Mouse (Mus musculus) c-Kit-positive CD71-positive TER-119-positive erythroid progenitor cells, embryonic 14.5 days (primary cell): ENCODE data around the gene Ngfr.

Experiments
- DNase-seq: peaks from one replicate; pipeline ENCODE4 v3.0.0-alpha.2; 2013; ENCODE audit warnings: low spot score

The Ngfr gene

DNA sequence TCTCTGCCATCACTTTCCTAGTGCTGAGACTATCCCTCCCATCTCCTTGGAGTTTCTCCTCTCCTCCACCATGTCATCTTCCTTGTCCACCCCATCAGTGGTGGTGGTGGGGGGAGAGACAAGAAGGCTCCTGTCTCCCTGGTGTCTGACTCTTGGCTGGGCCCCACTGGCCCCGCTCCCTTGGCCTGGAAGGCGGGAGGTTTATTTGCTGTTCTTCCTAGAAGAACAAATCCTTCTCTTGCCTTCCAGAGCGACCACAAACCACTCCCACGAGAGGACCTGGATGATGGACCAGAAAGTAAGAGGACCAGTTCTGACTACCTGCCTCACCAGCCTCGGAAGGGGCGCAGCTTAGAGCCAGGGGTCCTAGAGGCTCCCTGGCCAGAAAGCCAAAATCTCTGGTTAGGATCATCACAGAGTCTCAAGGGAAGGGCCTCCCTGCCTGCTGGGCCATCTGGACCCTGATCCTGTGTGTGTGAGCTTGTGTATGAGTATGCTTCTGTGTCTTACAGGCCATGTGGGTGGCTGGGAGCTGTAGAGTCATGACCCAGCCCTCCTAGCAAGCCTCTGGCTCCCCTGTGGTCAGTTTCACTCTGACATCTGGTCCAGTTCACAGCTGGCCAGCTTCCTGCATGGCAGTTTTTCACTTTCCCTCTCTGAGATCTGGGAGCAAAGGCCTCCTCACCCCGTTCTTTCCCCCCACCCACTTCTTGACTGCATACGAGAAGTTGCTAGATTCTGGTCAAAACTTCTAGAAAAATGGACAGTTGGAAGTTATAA, 19.4 kb downstream of the Ngfr start:
- DNase-seq = no peak

DNA sequence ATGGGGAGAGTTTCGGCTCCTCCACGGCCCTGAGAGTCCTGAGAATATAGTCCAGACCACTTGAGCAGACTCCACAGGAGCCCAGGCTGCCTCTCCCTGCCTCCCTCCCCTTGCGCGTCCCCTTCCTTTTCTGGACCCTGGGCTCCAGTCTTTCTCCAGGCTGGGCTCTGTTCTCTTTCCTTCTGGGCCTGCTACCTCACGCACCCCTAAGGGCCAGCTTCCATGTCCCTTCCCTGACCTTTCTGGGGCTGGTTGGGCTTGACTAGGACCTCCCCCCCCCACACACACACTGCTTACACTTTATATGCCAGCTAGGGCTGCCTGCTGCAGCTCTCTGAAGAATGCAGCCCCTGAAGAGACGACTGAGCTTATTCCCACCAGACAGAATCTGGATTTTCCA, 20.2 kb downstream of the Ngfr start:
- no peak for DNase-seq

DNA sequence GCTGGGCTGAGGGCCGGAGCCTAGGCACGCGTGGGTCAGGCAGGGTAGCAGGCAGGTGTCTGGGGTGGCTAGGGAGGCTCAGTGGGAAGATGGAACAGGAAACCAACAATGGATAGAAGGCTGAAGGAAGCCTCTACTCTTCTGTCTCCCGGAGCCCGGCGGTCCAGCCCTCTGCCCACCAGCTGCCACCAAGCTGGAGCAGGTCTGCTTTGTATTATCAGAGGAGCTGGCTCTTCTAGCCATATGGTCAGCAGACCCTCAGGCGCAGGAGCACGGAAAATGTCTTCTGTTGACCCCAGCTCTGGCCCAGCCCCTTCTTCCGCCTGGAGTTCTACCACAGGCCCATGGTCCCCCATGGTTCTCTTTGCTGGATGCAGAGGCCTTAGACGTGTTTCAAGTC, 22.2 kb downstream of the Ngfr start:
- no peak for DNase-seq

DNA sequence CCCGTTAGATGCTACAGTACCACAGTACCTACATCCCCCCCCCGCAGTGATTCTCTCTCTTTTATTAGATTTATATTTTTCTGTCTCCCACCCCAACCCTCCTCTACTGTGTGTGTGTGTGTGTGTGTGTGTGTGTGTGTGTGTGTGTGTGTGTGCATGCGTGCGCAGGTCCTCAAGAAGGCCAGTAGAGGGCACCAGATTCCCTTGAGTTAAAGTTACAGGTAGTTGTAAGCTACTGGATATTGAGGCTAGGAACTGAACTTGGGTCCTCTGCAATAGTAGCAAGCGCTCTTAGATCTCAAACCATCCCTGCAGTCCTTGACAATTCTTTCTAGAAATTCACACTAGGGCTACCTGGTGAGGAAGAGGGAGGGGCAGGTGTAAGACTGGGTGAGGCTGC, 23.7 kb downstream of the Ngfr start:
- DNase-seq = no peak

DNA sequence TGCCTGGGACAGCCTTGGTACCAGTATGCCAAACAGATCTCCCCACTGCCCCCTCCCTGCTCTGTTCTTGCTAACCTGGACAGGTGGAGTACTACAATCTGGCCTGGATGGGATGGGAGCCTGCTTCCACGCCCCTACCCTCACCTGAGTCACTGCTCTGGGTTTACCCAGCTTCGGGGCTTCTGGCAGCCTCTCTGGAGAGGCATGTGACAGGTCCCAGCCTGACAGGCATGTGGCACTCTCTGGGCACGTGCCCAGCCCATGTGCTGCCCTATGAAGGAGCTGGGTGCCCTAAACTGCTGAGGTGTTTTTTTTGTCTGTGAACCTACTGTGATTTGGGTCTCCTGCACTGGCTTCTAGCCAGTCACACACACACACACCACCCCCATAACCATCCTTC, 26.8 kb downstream of the Ngfr start:
- DNase-seq = no peak

DNA sequence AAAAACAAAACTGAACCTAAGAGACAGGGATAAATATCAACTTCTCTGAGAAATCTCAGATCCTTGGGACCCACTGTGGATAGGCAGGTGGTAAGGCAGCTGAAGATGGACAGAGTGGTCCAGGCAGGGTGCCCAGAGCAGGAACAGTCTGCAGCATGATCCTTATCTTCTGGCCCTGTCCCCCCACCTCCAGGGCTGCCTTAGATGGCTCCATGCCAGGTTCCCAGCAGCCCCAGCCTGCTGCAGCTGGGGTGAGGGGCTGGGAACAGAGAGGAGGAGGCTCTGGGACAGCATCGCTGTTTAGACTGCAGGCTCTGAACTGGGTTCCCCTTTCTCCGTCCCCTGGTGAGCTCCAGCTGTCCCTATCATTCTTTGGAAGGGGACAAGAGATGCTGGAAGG, 27.8 kb downstream of the Ngfr start:
- no peak for DNase-seq

DNA sequence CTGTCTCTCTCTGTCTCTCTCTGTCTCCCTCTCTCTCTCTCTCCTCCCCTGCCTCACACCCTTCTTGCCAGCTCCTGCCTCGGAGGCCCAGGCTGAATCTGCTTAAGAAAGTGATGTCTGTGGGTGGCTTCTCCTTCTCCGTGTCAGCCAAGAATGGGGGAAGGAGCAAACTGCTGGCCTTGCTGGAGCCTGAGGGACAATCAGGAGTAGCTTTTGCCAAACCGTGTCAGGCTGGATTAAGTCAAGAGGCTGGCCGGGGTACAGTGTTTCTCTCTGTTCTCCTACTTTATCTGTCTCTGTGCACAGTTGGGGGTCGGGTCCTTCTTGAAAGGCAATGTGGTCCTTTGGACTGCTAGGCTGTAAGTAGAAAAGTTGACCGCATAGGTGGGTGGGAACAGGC, 29.8 kb downstream of the Ngfr start:
- no peak for DNase-seq

DNA sequence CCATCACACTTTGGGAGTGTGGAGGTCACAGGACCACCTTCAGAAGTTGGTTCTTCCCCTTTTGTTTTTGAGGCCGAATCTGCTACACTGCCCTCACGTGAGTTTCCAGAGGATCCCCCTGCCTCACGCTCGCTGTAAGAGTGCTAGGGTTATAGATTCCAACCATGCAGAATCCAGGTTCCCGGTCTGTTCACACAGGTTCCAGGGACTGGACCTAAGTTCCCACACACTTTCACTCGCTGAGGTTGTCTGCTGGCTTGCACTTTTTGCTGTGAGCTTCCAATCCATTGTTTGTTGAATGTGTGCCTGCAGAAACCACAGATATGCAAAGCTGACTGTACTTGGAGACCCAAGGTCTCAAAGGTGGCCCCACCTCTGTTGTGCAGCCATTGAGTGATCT, 30.5 kb downstream of the Ngfr start:
- DNase-seq = no peak

DNA sequence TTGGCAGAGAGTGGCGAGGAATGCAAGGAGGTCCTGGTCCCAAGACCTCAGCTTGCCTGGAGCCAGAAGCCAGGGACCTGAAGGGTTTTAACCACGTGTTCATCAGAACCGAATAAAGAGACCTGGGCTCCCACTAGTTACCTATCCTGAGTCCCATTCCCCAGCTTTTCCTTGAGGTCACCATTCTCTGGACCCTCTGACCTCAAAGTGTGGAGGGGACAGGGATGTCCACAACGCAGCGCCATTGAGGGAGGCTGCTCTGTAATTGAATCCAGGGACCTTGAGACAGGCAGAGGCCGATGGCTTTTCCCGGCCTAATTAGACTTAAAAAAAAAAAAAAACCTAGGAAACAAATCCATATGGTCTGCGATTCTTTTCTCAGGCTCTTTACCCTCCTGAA, 32.3 kb downstream of the Ngfr start:
- no peak for DNase-seq

DNA sequence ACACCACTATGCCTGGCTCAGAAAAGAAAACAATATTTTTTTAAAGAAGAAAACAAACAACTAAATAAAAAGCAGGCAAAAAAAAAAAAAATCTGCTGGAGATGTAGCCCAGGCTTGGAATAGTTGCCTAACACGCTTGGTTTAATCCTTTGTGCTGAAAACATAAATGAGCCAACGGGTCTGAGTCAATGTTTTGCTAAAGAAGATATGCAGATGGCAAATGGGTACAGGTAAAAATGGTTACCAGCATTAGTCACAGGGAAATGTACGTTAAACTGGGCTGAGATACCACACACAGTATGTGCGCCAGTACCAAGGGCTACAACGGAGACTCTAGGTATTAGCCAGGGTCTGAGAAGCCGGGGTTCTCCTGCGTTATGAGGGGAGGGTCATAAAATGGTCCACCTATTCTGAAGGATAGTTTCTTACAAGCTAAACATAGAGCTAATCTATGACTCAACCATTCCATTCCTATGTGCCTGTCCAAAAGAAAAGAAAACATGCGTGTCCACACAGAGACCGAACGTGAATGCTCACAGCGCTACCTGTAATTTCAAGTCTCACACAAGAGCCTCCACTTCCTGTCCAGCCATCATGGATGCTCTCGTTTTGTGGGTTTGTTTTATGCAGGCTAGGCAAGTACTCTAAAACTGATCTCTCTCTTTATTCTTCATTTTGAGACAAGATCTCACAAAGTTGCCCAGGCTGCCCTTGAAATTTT, 37.1 kb downstream of the Ngfr start:
- no peak for DNase-seq

DNA sequence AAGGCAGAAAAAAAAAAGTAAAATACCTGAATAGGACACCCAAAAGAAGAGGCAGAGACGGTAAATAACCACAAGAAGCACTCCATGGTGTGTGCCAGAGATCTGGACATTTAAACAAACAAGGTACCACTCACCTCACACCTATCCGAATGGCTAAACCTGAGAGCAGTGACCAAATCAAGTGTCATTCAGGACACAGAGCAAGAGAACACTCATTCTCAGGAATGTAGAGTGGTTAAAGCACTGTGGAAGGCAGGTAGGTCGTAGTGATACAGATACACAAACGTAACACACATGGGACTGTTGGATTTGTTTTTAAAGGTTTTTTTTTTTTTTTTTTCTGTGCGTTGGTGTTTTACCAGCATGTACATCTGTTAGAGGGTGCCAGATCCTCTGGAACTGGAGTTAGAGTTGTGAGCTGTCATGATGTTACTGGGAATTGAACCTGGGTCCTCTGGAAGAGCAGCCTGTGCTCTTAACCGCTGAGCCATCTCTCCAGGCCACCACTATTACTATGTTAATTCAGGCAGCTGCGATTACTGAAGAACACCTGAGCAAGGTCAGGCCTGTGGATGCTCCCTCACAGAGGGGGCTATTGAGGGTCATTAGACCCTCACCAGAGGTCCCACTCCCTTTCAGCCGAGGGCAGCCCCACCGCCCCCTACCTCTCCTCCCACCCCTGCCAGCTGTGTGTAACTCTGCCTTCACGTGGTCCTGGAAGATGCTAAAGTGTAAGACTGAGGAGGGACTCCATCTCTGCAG, 41.3 kb downstream of the Ngfr start:
- no peak for DNase-seq

DNA sequence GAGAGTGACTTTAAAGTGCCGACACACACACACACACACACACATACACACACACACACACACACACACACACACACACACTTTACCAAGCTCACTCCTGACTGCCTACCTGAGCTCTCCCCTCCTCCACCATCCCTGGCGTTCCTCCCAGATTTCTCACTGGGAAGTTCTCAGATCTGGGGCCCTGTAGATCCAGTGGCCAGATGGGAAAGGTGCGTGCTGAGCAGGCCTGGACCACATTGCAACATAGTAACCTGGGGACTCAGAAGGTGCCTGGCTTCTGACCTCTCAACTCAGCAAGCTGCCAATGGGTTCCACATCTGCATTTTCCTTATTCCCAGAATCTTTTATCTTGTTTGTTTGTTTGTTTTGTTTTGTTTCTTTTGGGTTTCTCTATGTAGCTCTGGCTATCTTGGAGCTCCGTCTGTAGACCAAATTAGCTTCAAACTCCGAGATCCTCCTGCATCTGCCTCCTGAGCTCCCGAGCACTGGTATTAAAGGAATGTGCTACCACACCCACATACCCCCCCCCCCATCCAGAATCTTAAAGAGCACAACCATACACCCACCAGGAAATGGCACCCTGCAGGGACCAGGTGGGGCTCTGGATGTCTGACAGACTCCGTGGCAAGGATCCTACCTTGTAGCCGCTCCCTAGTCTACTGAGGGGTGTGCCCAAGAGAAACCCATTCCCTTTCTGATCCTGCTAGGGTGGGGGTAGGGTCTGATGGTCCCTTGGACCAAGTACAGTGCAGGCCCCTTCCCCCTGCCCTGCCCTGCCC, 42.8 kb downstream of the Ngfr start:
- no peak for DNase-seq

DNA sequence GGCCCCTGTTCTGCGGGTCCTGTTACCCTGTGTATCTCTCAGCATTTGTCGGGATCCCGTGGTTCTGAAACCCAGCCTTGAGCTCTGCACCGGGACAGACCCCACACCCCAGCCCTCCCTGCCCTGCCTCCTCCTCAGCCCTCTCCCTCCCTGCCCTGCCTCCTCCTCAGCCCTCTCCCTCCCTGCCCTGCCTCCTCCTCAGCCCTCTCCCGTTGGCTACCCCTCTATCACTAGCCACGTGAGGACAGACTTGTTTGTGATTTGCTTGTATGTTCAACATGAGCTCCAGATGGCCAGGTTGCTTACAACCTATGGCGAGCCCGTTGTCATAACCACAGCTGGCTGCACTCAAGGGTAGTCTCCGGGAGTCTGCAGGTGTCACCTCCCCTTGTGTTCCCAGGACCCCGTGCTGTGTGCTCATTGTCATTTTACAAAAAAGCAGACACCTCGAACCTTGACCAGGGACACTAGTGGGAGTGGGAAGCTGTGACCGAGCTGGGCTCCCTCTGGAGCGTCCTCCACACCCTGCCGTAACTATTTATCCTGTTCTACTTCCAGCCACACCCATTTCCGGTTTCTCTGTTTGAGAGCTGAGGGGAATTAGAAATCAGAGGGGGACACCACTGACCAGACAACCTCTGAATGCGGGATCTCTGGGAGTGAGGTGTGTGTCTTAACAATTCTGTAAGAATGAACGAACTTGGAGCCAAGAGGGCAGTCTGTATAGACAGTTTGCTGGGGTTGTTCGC, 46.7 kb downstream of the Ngfr start:
- no peak for DNase-seq

DNA sequence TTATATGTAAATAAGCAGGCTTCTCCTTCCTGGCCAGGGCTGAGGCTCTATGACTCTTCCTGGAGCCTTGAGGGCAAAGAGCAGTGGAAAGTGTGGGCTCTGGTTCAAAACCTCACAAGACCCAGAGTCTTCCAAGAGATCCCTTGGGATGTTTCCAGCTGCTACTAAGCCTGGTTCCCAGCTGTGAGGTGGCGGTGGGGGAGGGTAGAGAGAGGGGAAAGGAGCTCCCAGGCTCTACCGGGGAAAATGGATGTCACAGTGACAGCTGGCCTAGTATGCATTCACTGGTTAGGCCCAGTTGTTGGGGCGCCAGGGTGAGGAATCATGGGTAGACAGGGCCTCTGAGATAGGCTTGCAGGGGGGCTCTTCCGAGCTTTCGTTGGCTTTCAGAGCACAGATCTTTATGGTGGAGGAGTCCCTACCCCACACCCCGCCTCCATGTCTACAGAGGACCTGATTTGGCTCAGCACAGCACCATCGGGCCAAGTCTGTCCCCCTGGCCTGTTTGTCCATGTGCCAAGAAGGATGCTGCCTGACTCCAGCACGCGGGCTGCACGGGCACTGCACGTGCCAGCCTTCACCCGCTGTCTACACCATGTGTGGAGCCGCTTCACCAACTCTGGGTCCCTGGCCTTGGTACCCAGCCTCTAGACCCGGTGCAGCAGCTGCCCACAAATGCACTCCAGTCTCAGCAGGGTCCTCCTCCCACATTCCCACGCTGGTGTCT, 49.0 kb downstream of the Ngfr start:
- DNase-seq = no peak

DNA sequence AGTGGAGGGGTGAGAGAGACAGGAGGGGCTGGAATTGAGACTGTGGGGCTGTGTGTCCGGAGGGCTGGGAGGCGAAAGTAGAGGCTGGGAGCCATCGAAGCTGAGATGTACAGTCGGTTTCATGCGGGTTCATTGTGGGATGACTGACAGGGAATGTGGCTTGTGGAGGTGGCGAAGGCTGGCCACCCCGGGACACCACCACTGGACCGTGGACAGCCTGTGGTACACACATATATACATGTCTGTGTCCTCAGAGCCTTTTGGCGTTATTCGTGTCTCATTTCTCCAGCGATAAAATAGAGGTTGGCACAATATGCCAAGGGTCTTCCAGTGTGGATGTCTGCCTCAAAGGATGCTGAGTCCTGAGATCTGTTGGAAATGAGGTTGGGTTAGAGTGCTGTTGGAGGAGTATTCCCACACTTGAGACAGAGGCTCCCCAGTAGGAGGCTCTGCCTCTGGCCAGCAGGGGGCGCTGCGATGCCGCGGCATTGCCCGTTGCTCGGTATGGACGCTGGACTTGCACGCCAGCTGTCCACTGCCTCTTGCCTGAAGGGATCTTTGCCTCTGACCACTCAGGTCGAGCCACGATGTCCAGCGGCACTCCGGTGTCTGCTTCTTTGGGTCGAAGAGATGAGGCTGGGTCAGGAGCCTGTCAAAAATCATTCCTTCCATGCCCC, 53.9 kb downstream of the Ngfr start:
- DNase-seq = peak; percentile 51

DNA sequence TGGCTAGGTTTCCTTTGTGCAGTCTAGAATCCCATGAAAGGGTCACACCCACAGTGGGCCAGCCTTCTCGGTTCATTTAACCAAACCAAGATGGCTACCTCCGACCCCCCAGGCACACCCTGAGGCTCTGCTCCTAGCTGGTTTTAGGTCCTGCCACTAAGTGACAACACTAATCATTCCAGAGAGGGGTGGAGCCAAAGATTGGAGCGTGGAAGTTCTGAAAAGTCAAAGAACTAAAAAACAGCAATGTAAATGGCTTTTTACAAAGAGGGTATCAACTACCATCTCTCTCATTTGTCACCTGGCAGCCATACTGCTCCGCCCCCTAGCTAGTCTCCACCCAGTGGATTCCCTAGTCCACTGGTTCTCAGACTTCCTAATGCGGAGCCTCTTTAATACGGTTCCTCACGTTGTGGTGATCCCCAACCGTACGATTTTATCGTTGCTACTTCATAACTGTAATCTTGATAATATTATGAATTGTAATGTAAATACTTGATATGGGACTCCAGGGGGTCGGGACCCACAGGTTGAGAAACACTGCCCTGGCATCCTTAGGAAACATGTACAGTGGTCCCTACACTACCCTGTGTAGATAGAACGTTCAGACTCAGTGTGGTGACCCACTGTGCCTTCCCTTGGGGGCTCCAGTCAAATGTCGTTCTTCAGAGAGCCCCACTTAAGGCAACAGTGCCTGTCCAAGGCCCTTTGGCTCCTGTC, 55.0 kb downstream of the Ngfr start:
- DNase-seq = no peak

DNA sequence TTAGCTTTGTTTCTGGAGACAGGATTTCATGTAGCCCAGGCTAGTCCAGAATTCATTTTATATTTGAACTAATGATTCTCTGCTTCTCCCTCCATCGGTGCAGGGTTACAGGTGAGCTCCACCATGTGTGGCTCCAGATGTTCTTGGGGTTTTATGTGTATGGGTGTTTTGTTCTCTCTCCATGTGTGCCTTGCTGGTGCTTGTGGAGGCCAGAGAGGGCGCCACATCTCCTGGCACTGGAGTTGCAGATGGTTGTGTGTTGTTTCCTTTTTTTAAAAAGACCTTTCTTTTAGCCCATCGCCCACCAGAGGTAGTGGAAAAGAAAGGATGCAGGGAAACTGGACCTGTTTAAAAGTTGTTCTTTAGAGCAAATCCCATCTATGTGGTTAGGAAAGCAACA, 59.3 kb downstream of the Ngfr start:
- no peak for DNase-seq

DNA sequence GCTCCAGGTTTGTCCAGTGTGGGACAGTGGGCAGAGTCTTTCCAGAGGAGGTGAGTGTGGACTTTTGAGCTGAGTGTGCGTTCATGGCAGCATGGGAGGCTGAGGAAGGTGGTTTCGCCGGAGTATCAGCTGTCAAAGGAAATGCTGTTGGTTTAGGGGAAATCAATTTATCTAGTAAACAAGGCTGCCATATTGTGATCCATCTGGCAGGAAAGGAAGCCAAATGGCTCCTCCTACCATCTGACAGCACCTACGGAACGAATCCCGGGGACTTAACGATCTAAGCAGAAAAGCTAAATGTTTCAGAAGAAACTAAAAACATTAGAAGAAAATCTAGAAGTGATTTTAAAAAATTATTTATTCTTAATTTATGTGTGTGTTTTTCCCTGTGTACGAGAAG, 60.2 kb downstream of the Ngfr start:
- no peak for DNase-seq

DNA sequence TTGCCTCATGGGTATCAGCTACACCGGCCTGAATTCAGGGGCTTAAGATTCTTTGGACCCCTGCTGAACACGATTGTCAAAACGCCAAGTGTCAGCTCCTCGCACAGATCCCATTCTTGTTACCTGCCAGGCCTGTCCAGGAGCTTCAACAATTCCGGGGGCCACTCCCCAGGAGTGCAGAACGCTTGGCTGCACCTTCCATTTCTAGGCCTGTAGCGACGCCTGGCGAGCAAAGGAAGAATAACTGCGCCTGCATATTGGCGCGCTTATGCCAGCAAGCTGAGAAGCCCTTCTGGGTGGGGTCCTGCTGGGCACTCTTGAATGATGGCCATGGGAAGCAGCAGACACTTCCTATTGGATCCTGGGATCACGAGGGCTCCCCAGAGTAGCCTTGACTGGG, 66.0 kb downstream of the Ngfr start:
- peak; percentile 64 for DNase-seq
